Mouse (Mus musculus): ENCODE data around the gene Pxk. TPM values are rescaled to one million over a fixed set of nuclear protein-coding genes. Genes with fewer than 3 reads are reported as not detected.

The Pxk gene
- polyA plus RNA-seq, 1 experiment from 2014 or later = 36.4 TPM

GRCm38 (mm10) chr14:8062537-8063301 is 35.3 kb upstream of the Pxk start:
- H3K4me3 ChIP-seq (ENCODE audit: low read depth, low read length) = no peak overlapping the region
- H3K9ac ChIP-seq (ENCODE audit: low read depth, low read length) = no peak overlapping the region
- H3K4me1 ChIP-seq (replicated peaks; ENCODE audit: control insufficient read depth, insufficient read depth, low read length) = peaks cover 3% of the 10 kb centered on the region; the same call in 1 of the 2 replicates
- no peak overlapping the region for H3K4me2 ChIP-seq (replicated peaks; ENCODE audit: low read depth, low read length)
- WGBS = 47% methylated on average over 3 of the region's 3 CpGs
- H3K27me3 ChIP-seq (ENCODE audit: control insufficient read depth, insufficient read depth, low read length) = no peaks in the 10 kb centered on the region
- H3K36me3 ChIP-seq (ENCODE audit: control insufficient read depth, insufficient read depth, low read length) = no peaks in the 10 kb centered on the region
- no peak overlapping the region for H3K27ac ChIP-seq (ENCODE audit: low read depth, low read length)
- H3K9me3 ChIP-seq (ENCODE audit: control insufficient read depth, low read length) = no peaks in the 10 kb centered on the region
- ATAC-seq (ENCODE audit: low FRiP score) (no peak), DNase-seq (ENCODE audit: low spot score) (no peak)

GRCm38 (mm10) chr14:8063835-8064785 is 33.9 kb upstream of the Pxk start:
- Histone ChIP-seq H3K27ac (ENCODE audit: low read depth, low read length) (no peak overlapping the region), H3K4me1 (replicated peaks; ENCODE audit: control insufficient read depth, insufficient read depth, low read length) (peaks cover 3% of the 10 kb centered on the region; the same call in 1 of the 2 replicates), H3K4me2 (replicated peaks; ENCODE audit: low read depth, low read length) (no peak overlapping the region), H3K36me3 (ENCODE audit: control insufficient read depth, insufficient read depth, low read length) (no peaks in the 10 kb centered on the region), H3K4me3 (ENCODE audit: low read depth, low read length) (no peak overlapping the region), H3K9ac (ENCODE audit: low read depth, low read length) (no peak overlapping the region), H3K27me3 (ENCODE audit: control insufficient read depth, insufficient read depth, low read length) (no peaks in the 10 kb centered on the region), H3K9me3 (ENCODE audit: control insufficient read depth, low read length) (no peaks in the 10 kb centered on the region)
- WGBS = 89% methylated on average over 8 of the region's 8 CpGs
- no peak for ATAC-seq (ENCODE audit: low FRiP score)
- DNase-seq (ENCODE audit: low spot score) = no peak

GRCm38 (mm10) chr14:8080165-8080679 is 17.8 kb upstream of the Pxk start, which contains the start of gene Rpp14:
TSS of gene Rpp14 (plus strand) at chr14:8080367.
- under 1% methylated on average over 47 of the region's 47 CpGs for WGBS

GRCm38 (mm10) chr14:8080718-8081117 is 17.3 kb upstream of the Pxk start:
- WGBS = 4% methylated on average over 11 of the region's 11 CpGs
- H3K9me3 ChIP-seq (ENCODE audit: control insufficient read depth, low read length) = no peaks in the 10 kb centered on the region
- H3K4me2 ChIP-seq (replicated peaks; ENCODE audit: low read depth, low read length) = peak overlapping the region; percentile 42
- H3K4me3 ChIP-seq (ENCODE audit: low read depth, low read length) = peak overlapping the region; percentile 68
- H3K36me3 ChIP-seq (ENCODE audit: control insufficient read depth, insufficient read depth, low read length) = no peaks in the 10 kb centered on the region
- H3K4me1 ChIP-seq (replicated peaks; ENCODE audit: control insufficient read depth, insufficient read depth, low read length) = 0 out of 2 replicates have a peak, but pooled peaks cover 2% of the 10 kb centered on the region
- ATAC-seq (ENCODE audit: low FRiP score) (peak; percentile 62), DNase-seq (ENCODE audit: low spot score) (no peak)
- H3K27me3 ChIP-seq (ENCODE audit: control insufficient read depth, insufficient read depth, low read length) = no peaks in the 10 kb centered on the region
- H3K27ac ChIP-seq (ENCODE audit: low read depth, low read length) = peak overlapping the region; percentile 82; the same call in 1 of the 2 replicates
- peak overlapping the region; percentile 64 for H3K9ac ChIP-seq (ENCODE audit: low read depth, low read length)

More at GRCm38 (mm10) chr14:8080165-8080679, 17.8 kb upstream of the Pxk start, which contains the start of gene Rpp14:
- Histone ChIP-seq H3K36me3 (ENCODE audit: control insufficient read depth, insufficient read depth, low read length) (no peaks in the 10 kb centered on the region), H3K9ac (ENCODE audit: low read depth, low read length) (peak within 1 kb of the TSS; percentile 64), H3K4me2 (replicated peaks; ENCODE audit: low read depth, low read length) (peak within 1 kb of the TSS; percentile 42), H3K4me1 (replicated peaks; ENCODE audit: control insufficient read depth, insufficient read depth, low read length) (0 out of 2 replicates have a peak, but pooled peaks cover 2% of the 10 kb centered on the region), H3K9me3 (ENCODE audit: control insufficient read depth, low read length) (no peaks in the 10 kb centered on the region), H3K4me3 (ENCODE audit: low read depth, low read length) (peak within 1 kb of the TSS; percentile 68), H3K27ac (ENCODE audit: low read depth, low read length) (peak within 1 kb of the TSS; percentile 82), H3K27me3 (ENCODE audit: control insufficient read depth, insufficient read depth, low read length) (no peaks in the 10 kb centered on the region)
- peak; percentile 99 for DNase-seq (ENCODE audit: low spot score)
- peak; percentile 96 for ATAC-seq (ENCODE audit: low FRiP score)

GRCm38 (mm10) chr14:8082949-8083348 is 15.1 kb upstream of the Pxk start:
- no peak for DNase-seq (ENCODE audit: low spot score)
- Histone ChIP-seq H3K4me2 (replicated peaks; ENCODE audit: low read depth, low read length) (no peak overlapping the region), H3K36me3 (ENCODE audit: control insufficient read depth, insufficient read depth, low read length) (no peaks in the 10 kb centered on the region), H3K9me3 (ENCODE audit: control insufficient read depth, low read length) (no peaks in the 10 kb centered on the region), H3K27ac (ENCODE audit: low read depth, low read length) (no peak overlapping the region), H3K4me1 (replicated peaks; ENCODE audit: control insufficient read depth, insufficient read depth, low read length) (0 out of 2 replicates have a peak, but pooled peaks cover 2% of the 10 kb centered on the region), H3K4me3 (ENCODE audit: low read depth, low read length) (no peak overlapping the region), H3K27me3 (ENCODE audit: control insufficient read depth, insufficient read depth, low read length) (no peaks in the 10 kb centered on the region), H3K9ac (ENCODE audit: low read depth, low read length) (no peak overlapping the region)
- WGBS = 93% methylated on average over 1 of the region's 1 CpGs
- ATAC-seq (ENCODE audit: low FRiP score) = no peak

GRCm38 (mm10) chr14:8089016-8089415 is 9.0 kb upstream of the Pxk start:
- Histone ChIP-seq H3K27me3 (ENCODE audit: control insufficient read depth, insufficient read depth, low read length) (no peaks in the 10 kb centered on the region), H3K4me3 (ENCODE audit: low read depth, low read length) (no peak overlapping the region), H3K27ac (ENCODE audit: low read depth, low read length) (no peak overlapping the region), H3K4me1 (replicated peaks; ENCODE audit: control insufficient read depth, insufficient read depth, low read length) (no peaks in the 10 kb centered on the region), H3K36me3 (ENCODE audit: control insufficient read depth, insufficient read depth, low read length) (0 out of 2 replicates have a peak, but pooled peaks cover 2% of the 10 kb centered on the region), H3K4me2 (replicated peaks; ENCODE audit: low read depth, low read length) (no peak overlapping the region), H3K9ac (ENCODE audit: low read depth, low read length) (no peak overlapping the region), H3K9me3 (ENCODE audit: control insufficient read depth, low read length) (no peaks in the 10 kb centered on the region)
- 94% methylated on average over 2 of the region's 2 CpGs for WGBS
- ATAC-seq (ENCODE audit: low FRiP score) = no peak
- DNase-seq (ENCODE audit: low spot score) = no peak

- Histone ChIP-seq H3K27me3 (ENCODE audit: control insufficient read depth, insufficient read depth, low read length) (no peaks in the 10 kb centered on the region), H3K9me3 (ENCODE audit: control insufficient read depth, low read length) (no peaks in the 10 kb centered on the region), H3K27ac (ENCODE audit: low read depth, low read length) (no peak overlapping the region), H3K4me1 (replicated peaks; ENCODE audit: control insufficient read depth, insufficient read depth, low read length) (no peaks in the 10 kb centered on the region), H3K4me3 (ENCODE audit: low read depth, low read length) (no peak overlapping the region), H3K9ac (ENCODE audit: low read depth, low read length) (no peak overlapping the region), H3K4me2 (replicated peaks; ENCODE audit: low read depth, low read length) (no peak overlapping the region), H3K36me3 (ENCODE audit: control insufficient read depth, insufficient read depth, low read length) (0 out of 2 replicates have a peak, but pooled peaks cover 2% of the 10 kb centered on the region)
- peak; percentile 54 for DNase-seq (ENCODE audit: low spot score)
- no peak for ATAC-seq (ENCODE audit: low FRiP score)
- WGBS = 91% methylated on average over 2 of the region's 2 CpGs
Measured at GRCm38 (mm10) chr14:8092573-8092972, 5.4 kb upstream of the Pxk start.

- Histone ChIP-seq H3K9ac (ENCODE audit: low read depth, low read length) (no peak overlapping the region), H3K4me1 (replicated peaks; ENCODE audit: control insufficient read depth, insufficient read depth, low read length) (no peaks in the 10 kb centered on the region), H3K36me3 (ENCODE audit: control insufficient read depth, insufficient read depth, low read length) (0 out of 2 replicates have a peak, but pooled peaks cover 2% of the 10 kb centered on the region), H3K4me3 (ENCODE audit: low read depth, low read length) (no peak overlapping the region), H3K9me3 (ENCODE audit: control insufficient read depth, low read length) (no peaks in the 10 kb centered on the region), H3K4me2 (replicated peaks; ENCODE audit: low read depth, low read length) (no peak overlapping the region), H3K27me3 (ENCODE audit: control insufficient read depth, insufficient read depth, low read length) (no peaks in the 10 kb centered on the region), H3K27ac (ENCODE audit: low read depth, low read length) (no peak overlapping the region)
- WGBS = 45% methylated on average over 5 of the region's 5 CpGs
- DNase-seq (ENCODE audit: low spot score) = no peak
- 0 out of 2 replicates have a peak, but pooled peaks have one; percentile 25 for ATAC-seq (ENCODE audit: low FRiP score)
Measured at GRCm38 (mm10) chr14:8093427-8093826, 4.6 kb upstream of the Pxk start.

Data from hindbrain, embryonic 11.5 days (tissue).